Mouse (Mus musculus) cerebral cortex, adult 2 months (tissue): ENCODE measurements around the gene Cenpu.

Experiments used
- WGBS: fragments of 180-500 bp; shearing (Covaris S2); methylation state at CpG from one replicate; pipeline ENCODE4 v1.1.7; 2018; 5-methylcytosine and 5-hydroxymethylcytosine counted together

Cenpu gene

GRCm38 (mm10) chr8:46550058-46550457, 1.8 kb upstream of the Cenpu start:
- 78% methylated on average over 8 of the region's 8 CpGs for WGBS

GRCm38 (mm10) chr8:46551029-46551428, 799 bp upstream of the Cenpu start:
- 35% methylated on average over 4 of the region's 4 CpGs for WGBS

GRCm38 (mm10) chr8:46552441-46552765, 575 bp downstream of the Cenpu start:
- 1% methylated on average over 10 of the region's 10 CpGs for WGBS

GRCm38 (mm10) chr8:46559428-46559827, 7.6 kb downstream of the Cenpu start:
- WGBS = 75% methylated on average over 6 of the region's 6 CpGs

- 88% methylated on average over 16 of the region's 16 CpGs for WGBS
These were observed 10.5 kb downstream of the Cenpu start for GRCm38 (mm10) chr8:46562333-46562732.

GRCm38 (mm10) chr8:46566914-46567529, 15.2 kb downstream of the Cenpu start:
- WGBS = 48% methylated on average over 7 of the region's 7 CpGs

GRCm38 (mm10) chr8:46567946-46568345, 16.1 kb downstream of the Cenpu start:
- 75% methylated on average over 8 of the region's 8 CpGs for WGBS

- 77% methylated on average over 2 of the region's 2 CpGs for WGBS
These were observed 17.1 kb downstream of the Cenpu start for GRCm38 (mm10) chr8:46568942-46569341.

- WGBS = 88% methylated on average over 19 of the region's 19 CpGs
These were observed 18.0 kb downstream of the Cenpu start for GRCm38 (mm10) chr8:46569659-46570441.

- 95% methylated on average over 12 of the region's 14 CpGs for WGBS
These were observed 18.8 kb downstream of the Cenpu start for GRCm38 (mm10) chr8:46570673-46571072.

GRCm38 (mm10) chr8:46573446-46573845, 21.6 kb downstream of the Cenpu start:
- 93% methylated on average over 2 of the region's 2 CpGs for WGBS

GRCm38 (mm10) chr8:46573964-46574363, 22.1 kb downstream of the Cenpu start:
- 91% methylated on average over 2 of the region's 2 CpGs for WGBS

GRCm38 (mm10) chr8:46578794-46579193, 27.0 kb downstream of the Cenpu start:
- 93% methylated on average over 9 of the region's 9 CpGs for WGBS

- WGBS = 69% methylated on average over 4 of the region's 4 CpGs
These were observed 32.5 kb downstream of the Cenpu start for GRCm38 (mm10) chr8:46584328-46584727.

- 67% methylated on average over 3 of the region's 3 CpGs for WGBS
These were observed 33.7 kb downstream of the Cenpu start for GRCm38 (mm10) chr8:46585576-46585975.

GRCm38 (mm10) chr8:46587911-46588310, 36.1 kb downstream of the Cenpu start:
- 92% methylated on average over 5 of the region's 5 CpGs for WGBS

- WGBS = 94% methylated on average over 2 of the region's 2 CpGs
These were observed 36.8 kb downstream of the Cenpu start for GRCm38 (mm10) chr8:46588663-46589062.

- 64% methylated on average over 8 of the region's 8 CpGs for WGBS
These were observed 41.2 kb downstream of the Cenpu start for GRCm38 (mm10) chr8:46593067-46593466.

- WGBS = 71% methylated on average over 2 of the region's 2 CpGs
These were observed 41.9 kb downstream of the Cenpu start for GRCm38 (mm10) chr8:46593772-46594171.

GRCm38 (mm10) chr8:46595593-46595992, 43.8 kb downstream of the Cenpu start:
- WGBS = 88% methylated on average over 2 of the region's 2 CpGs

GRCm38 (mm10) chr8:46596530-46596929, 44.7 kb downstream of the Cenpu start:
- WGBS = 97% methylated on average over 2 of the region's 2 CpGs

- 83% methylated on average over 2 of the region's 2 CpGs for WGBS
These were observed 45.6 kb downstream of the Cenpu start for GRCm38 (mm10) chr8:46597411-46597810.

- 96% methylated on average over 2 of the region's 2 CpGs for WGBS
These were observed 46.3 kb downstream of the Cenpu start for GRCm38 (mm10) chr8:46598114-46598513.
